Mouse (Mus musculus) kidney, adult 2 months (tissue): ENCODE measurements at regions not wholly inside any gene's neighbourhood (a gene's known extent, or its start where the extent isn't known, plus 50 kb on each side); places are given as distances from the start of the nearest gene placed in this dataset.

Source experiments
- DNase-seq: peaks from one replicate; pipeline ENCODE4 v3.0.0; 2021
- H3K27ac ChIP-seq: fragments of 200-500 bp; 2 replicates; pipeline ENCODE4 v1.5.1; 2012; ENCODE audit warnings: low read depth, low read length, control low read depth, inconsistent platforms; ENCODE audit not compliant: insufficient read depth
- H3K27me3 ChIP-seq: fragments of 200-500 bp; replicated peaks from 2 replicates; pipeline ENCODE4 v1.6.1; 2012; ENCODE audit warnings: mild to moderate bottlenecking, moderate library complexity, low read length, inconsistent platforms; ENCODE audit not compliant: control insufficient read depth, insufficient read depth
- H3K36me3 ChIP-seq: fragments of 200-500 bp; 2 replicates; pipeline ENCODE4 v1.6.1; 2012; ENCODE audit warnings: mild to moderate bottlenecking, moderate library complexity, low read length, inconsistent platforms; ENCODE audit not compliant: control insufficient read depth, insufficient read depth
- H3K4me1 ChIP-seq: fragments of 200-500 bp; 2 replicates; pipeline ENCODE4 v1.6.1; 2011; ENCODE audit warnings: low read length; ENCODE audit not compliant: control insufficient read depth, insufficient read depth
- H3K4me3 ChIP-seq: fragments of 200-500 bp; 2 replicates; pipeline ENCODE4 v1.5.1; 2011; ENCODE audit warnings: mild to moderate bottlenecking, low read depth, low read length, control low read depth; ENCODE audit not compliant: insufficient read depth
- CTCF ChIP-seq: fragments of 200-500 bp; conservative IDR thresholded peaks from 2 replicates; pipeline ENCODE4 v1.5.1; 2011; ENCODE audit warnings: low read depth, mild to moderate bottlenecking, control low read depth, low read length, moderate library complexity, mixed read lengths; ENCODE audit not compliant: insufficient read depth, insufficient read length
- POLR2A ChIP-seq: fragments of 200-500 bp; IDR thresholded peaks from one replicate; pipeline ENCODE4 v1.6.1; 2011; ENCODE audit warnings: low read depth, low read length, control low read depth
- WGBS: fragments of 180-500 bp; shearing (Covaris S2); methylation state at CpG from one replicate; pipeline ENCODE4 v1.1.7; 2018; 5-methylcytosine and 5-hydroxymethylcytosine counted together

DNA sequence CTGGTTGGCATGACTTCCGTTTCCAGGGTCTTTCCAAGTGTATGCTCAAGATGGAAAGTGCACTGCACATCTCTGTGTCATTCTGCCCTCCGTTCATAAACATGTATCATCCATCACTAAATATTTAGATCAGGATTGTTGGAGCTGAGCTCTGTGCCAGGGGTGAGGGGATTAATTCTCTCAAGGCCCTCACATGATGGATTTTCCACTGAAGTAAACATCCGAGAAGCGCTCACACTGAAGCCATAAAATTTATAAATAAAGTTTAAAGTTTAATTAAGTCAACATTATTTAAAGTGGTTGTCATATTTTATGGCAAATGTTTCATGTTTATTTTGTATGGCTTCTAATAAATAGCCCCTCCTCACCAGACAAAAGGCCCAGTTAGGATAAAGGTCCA, 190.7 kb upstream of the Tcf21 start:
- peak; percentile 53 for DNase-seq
- no peak overlapping the region for H3K4me3 ChIP-seq
- no peaks in the 10 kb centered on the region for H3K4me1 ChIP-seq
- H3K27me3 ChIP-seq, result no peaks in the 10 kb centered on the region
- 67% methylated on average over 4 of the region's 4 CpGs for WGBS
- no peaks in the 10 kb centered on the region for H3K36me3 ChIP-seq
- TF ChIP-seq POLR2A (no peak), CTCF (no peak)
- H3K27ac ChIP-seq, result peak overlapping the region; percentile 86

- Histone ChIP-seq H3K27me3 (no peaks in the 10 kb centered on the region), H3K36me3 (no peaks in the 10 kb centered on the region), H3K4me1 (no peaks in the 10 kb centered on the region), H3K4me3 (no peak overlapping the region), H3K27ac (no peak overlapping the region)
- peak; percentile 64 for DNase-seq
- no peak for TF ChIP-seq POLR2A
- no peak for TF ChIP-seq CTCF
- WGBS, result 48% methylated on average over 2 of the region's 2 CpGs
Observed at GRCm38 (mm10) chr10:23010201-23010600, 190.2 kb upstream of the Tcf21 start.

- Histone ChIP-seq H3K27me3 (no peaks in the 10 kb centered on the region), H3K27ac (no peak overlapping the region), H3K36me3 (no peaks in the 10 kb centered on the region), H3K4me3 (no peak overlapping the region), H3K4me1 (no peaks in the 10 kb centered on the region)
- 83% methylated on average over 1 of the region's 1 CpGs for WGBS
- no peak for DNase-seq
- TF ChIP-seq POLR2A (no peak), CTCF (no peak)
Observed at GRCm38 (mm10) chr10:23004768-23005167, 184.8 kb upstream of the Tcf21 start.

DNA sequence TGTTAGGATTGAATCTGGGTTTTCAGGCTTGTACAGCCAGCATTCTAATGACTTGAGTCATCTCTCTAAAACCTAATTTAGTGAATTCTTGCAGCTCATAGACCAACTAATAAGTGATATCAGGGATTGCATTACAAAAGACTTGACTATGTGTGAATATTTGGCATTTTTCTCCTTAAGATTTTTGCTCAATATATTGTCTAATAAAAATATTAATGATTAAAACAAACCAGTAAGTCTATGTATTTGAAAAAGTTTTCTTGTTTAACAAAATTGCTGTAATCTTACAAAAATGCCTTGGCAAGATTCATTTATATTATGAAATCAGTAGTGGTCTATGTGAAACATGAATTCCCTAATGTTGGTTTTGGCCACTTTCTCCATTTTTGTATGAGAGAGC, 183.7 kb upstream of the Tcf21 start:
- H3K4me1 ChIP-seq, result no peaks in the 10 kb centered on the region
- H3K36me3 ChIP-seq, result no peaks in the 10 kb centered on the region
- H3K27ac ChIP-seq, result no peak overlapping the region
- TF ChIP-seq CTCF (no peak), POLR2A (no peak)
- DNase-seq, result no peak
- no peak overlapping the region for H3K4me3 ChIP-seq
- H3K27me3 ChIP-seq, result no peaks in the 10 kb centered on the region

GRCm38 (mm10) chr10:22998561-22998960, 178.6 kb upstream of the Tcf21 start:
- TF ChIP-seq CTCF (no peak), POLR2A (no peak)
- Histone ChIP-seq H3K36me3 (no peaks in the 10 kb centered on the region), H3K4me3 (no peak overlapping the region), H3K4me1 (no peaks in the 10 kb centered on the region), H3K27me3 (no peaks in the 10 kb centered on the region), H3K27ac (no peak overlapping the region)
- no peak for DNase-seq
- WGBS, result 70% methylated on average over 2 of the region's 2 CpGs

GRCm38 (mm10) chr10:22997571-22997970, 177.6 kb upstream of the Tcf21 start:
- H3K4me3 ChIP-seq, result no peak overlapping the region
- H3K4me1 ChIP-seq, result no peaks in the 10 kb centered on the region
- no peak for DNase-seq
- no peak overlapping the region for H3K27ac ChIP-seq
- no peaks in the 10 kb centered on the region for H3K27me3 ChIP-seq
- H3K36me3 ChIP-seq, result no peaks in the 10 kb centered on the region
- TF ChIP-seq CTCF (no peak), POLR2A (no peak)
- WGBS, result 79% methylated on average over 5 of the region's 5 CpGs

DNA sequence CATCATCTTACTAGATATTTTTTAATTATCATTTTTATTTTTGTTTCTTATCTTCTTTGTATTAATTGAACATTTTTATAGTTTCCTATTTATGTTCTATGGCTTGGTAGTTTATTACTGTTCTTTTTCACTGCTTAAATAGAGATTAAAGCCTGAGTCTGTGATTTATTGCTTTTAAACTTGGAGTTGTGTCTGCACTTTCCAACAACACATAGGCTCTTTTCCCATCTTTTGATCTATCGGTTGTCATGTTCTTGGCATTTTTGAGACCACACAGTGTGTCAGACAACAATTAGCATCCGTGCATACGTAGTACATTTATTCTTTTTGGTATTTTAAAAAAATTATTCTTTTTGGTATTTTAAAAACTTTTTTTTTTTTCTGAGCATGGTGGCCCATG, 173.2 kb upstream of the Tcf21 start:
- Histone ChIP-seq H3K4me3 (no peak overlapping the region), H3K4me1 (no peaks in the 10 kb centered on the region), H3K27ac (no peak overlapping the region), H3K36me3 (no peaks in the 10 kb centered on the region), H3K27me3 (no peaks in the 10 kb centered on the region)
- no peak for TF ChIP-seq CTCF
- TF ChIP-seq POLR2A, result no peak
- WGBS, result 70% methylated on average over 3 of the region's 3 CpGs
- DNase-seq, result no peak

DNA sequence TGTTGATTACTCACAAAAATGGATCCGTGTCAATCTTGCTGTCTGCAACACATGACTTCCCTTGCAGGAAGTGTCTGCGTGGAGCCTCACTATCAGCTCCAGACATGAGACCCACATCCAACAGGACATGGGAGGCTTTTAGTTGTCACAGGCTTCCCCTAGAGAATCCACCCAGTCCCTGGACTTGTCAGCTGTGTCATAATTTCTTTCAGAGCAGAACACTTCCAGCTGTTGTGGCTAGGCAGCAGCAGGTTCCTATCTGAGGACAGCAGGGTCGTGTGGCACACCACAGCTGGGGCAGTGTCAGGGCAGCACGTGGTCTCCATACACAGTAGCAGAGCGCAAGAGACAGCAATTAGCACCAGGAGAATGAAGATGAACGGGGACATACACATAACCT, 161.8 kb upstream of the Tcf21 start:
- DNase-seq, result peak; percentile 52
- WGBS, result 37% methylated on average over 6 of the region's 6 CpGs
- no peak overlapping the region for H3K27ac ChIP-seq

More for the DNA sequence above, 161.8 kb upstream of the Tcf21 start:
- H3K36me3 ChIP-seq, result no peaks in the 10 kb centered on the region
- H3K27me3 ChIP-seq, result no peaks in the 10 kb centered on the region
- H3K4me3 ChIP-seq, result no peak overlapping the region
- no peak for TF ChIP-seq CTCF
- no peak for TF ChIP-seq POLR2A
- no peaks in the 10 kb centered on the region for H3K4me1 ChIP-seq
